Mouse (Mus musculus): ENCODE measurements around the gene Tube1.

The Tube1 gene

GRCm38 (mm10) chr10:39133462-39134310 is at the start of gene Tube1, which contains the start of gene Fam229b:
Gene Tube1, plus strand, starts transcription at chr10:39133976.
Gene Fam229b, minus strand, starts transcription at chr10:39133914.
- DNase-seq: peak; percentile 94

GRCm38 (mm10) chr10:39096981-39097380 is 36.8 kb upstream of the Tube1 start:
- no peak for DNase-seq

GRCm38 (mm10) chr10:39098746-39099145 is 35.0 kb upstream of the Tube1 start:
- no peak for DNase-seq

- no peak for DNase-seq
Measured at GRCm38 (mm10) chr10:39104803-39105449, 28.9 kb upstream of the Tube1 start.

- no peak for DNase-seq
Measured at GRCm38 (mm10) chr10:39106413-39106812, 27.4 kb upstream of the Tube1 start.

GRCm38 (mm10) chr10:39106935-39107334 is 26.8 kb upstream of the Tube1 start:
- no peak for DNase-seq

GRCm38 (mm10) chr10:39108837-39109488 is 24.8 kb upstream of the Tube1 start:
- no peak for DNase-seq

GRCm38 (mm10) chr10:39109489-39109874 is 24.3 kb upstream of the Tube1 start:
- no peak for DNase-seq

- DNase-seq: no peak
Measured at GRCm38 (mm10) chr10:39121412-39121811, 12.4 kb upstream of the Tube1 start.

- no peak for DNase-seq
Measured at GRCm38 (mm10) chr10:39137766-39138165, 4.0 kb downstream of the Tube1 start.

- no peak for DNase-seq
Measured at GRCm38 (mm10) chr10:39138761-39139160, 5.0 kb downstream of the Tube1 start.

- no peak for DNase-seq
Measured at GRCm38 (mm10) chr10:39140843-39141242, 7.1 kb downstream of the Tube1 start.

- DNase-seq: no peak
Measured at GRCm38 (mm10) chr10:39141401-39141800, 7.6 kb downstream of the Tube1 start.

GRCm38 (mm10) chr10:39142216-39142615 is 8.4 kb downstream of the Tube1 start:
- DNase-seq: no peak

- no peak for DNase-seq
Measured at GRCm38 (mm10) chr10:39156719-39157118, 22.9 kb downstream of the Tube1 start.

- DNase-seq: no peak
Measured at GRCm38 (mm10) chr10:39157321-39157720, 23.5 kb downstream of the Tube1 start.

- DNase-seq: no peak
Measured at GRCm38 (mm10) chr10:39158306-39158705, 24.5 kb downstream of the Tube1 start.

GRCm38 (mm10) chr10:39161406-39161805 is 27.6 kb downstream of the Tube1 start:
- no peak for DNase-seq

- no peak for DNase-seq
Measured at GRCm38 (mm10) chr10:39162666-39163484, 29.1 kb downstream of the Tube1 start.

GRCm38 (mm10) chr10:39163694-39164093 is 29.9 kb downstream of the Tube1 start, which contains the start of gene Ccn6:
Gene Ccn6, minus strand, starts transcription at chr10:39163794.
- no peak for DNase-seq

- DNase-seq: no peak
Measured at GRCm38 (mm10) chr10:39165632-39166115, 31.9 kb downstream of the Tube1 start.

GRCm38 (mm10) chr10:39167611-39168010 is 33.8 kb downstream of the Tube1 start:
- no peak for DNase-seq

Measured in kidney, adult 11 months (tissue).